Mouse (Mus musculus) cerebellum, adult 2 months (tissue): Measurements from ENCODE around the gene Cxcl17.

Source experiments
- CTCF ChIP-seq: fragments of 200-500 bp; IDR thresholded peaks from 2 replicates; pipeline ENCODE4 v1.5.1; 2011; ENCODE audit warnings: low read depth, mild to moderate bottlenecking, control low read depth, low read length, moderate library complexity, borderline replicate concordance; ENCODE audit not compliant: insufficient read depth
- POLR2A ChIP-seq: fragments of 200-500 bp; IDR thresholded peaks from 2 replicates; pipeline ENCODE4 v1.6.1; 2011; ENCODE audit warnings: low read length, control low read depth, borderline replicate concordance; ENCODE audit not compliant: insufficient read depth

DNA sequence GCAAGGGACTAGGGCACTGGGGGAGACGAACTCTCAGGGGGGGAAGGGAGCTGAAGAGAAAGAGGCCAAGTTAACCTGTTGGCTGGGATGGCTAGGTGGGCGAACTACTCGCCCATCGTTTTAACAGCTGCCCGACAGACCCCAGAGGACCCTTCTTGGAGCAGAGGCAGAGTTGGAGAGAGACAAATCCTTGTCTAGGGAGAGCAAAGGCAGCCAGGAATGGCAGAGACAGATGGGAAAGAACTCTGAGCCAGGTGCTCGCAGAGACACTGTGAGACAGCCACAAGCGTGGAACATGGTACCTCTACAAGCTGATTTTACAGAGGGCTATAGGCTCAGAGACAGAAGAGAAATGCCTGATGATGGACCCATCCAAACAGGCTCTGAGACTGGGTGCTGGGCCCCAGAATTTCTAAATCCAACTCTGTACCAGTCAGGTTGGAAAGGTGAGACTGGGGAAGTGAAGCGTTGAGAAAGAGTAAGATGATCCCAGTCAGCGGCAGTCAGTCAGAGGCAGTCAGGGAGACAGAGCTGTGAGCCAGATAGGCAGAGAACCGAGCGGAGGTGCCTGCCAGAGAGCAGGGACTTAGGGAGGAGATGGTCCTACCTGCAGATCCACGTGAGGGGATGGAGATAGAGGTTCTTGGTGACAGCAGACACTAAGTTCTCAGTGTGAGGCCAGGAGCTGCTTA lies 43.5 kb downstream of the Cxcl17 start, which contains the start of gene Cnfn:
- TF ChIP-seq CTCF (no peak), POLR2A (no peak)
